Mouse (Mus musculus): ENCODE measurements around the gene Upk2.

The Upk2 gene

DNA sequence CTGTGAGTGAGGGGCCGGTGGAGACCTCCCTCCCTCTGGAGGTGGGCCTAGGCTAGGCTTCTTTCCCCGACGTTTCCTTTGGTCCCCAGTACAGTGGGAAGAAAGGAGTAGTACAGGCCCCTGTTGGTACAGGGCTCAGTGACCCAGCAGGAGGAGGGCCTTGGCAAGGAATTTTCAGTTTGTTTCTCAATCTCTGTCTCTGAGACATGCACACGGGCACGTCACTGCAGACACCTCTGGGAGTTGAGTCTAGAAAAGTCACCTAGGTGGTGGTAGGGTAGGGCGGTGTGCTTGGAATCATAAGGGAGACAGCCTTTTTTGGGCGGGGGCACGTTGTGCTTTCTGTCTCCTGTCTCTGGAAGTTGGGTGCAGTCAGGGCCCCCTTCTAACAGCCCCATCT lies 33.6 kb upstream of the Upk2 start:
- DNase-seq: peak; percentile 54 to 70

DNA sequence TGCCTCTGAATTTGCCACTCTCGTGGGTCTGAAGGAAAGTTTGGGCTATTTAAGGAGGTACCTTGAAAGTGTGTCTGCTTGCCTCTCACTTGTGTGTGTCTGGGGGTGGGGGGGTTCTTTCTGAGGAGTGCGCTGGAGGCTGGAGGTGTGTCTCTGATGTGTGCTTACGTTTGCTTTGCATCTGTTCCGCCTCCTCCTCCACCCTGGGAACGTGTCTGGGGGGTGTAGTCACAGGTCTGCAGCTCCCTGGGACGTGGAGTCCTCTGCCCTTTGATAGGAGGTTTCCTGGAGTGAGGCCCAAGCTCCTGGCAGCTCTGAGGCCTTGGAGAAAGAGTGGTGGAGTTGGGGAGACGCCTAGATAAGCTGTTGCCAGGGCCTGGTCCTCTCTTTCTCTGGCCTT lies 32.7 kb upstream of the Upk2 start:
- peak; percentile 95 to 98 for DNase-seq

DNA sequence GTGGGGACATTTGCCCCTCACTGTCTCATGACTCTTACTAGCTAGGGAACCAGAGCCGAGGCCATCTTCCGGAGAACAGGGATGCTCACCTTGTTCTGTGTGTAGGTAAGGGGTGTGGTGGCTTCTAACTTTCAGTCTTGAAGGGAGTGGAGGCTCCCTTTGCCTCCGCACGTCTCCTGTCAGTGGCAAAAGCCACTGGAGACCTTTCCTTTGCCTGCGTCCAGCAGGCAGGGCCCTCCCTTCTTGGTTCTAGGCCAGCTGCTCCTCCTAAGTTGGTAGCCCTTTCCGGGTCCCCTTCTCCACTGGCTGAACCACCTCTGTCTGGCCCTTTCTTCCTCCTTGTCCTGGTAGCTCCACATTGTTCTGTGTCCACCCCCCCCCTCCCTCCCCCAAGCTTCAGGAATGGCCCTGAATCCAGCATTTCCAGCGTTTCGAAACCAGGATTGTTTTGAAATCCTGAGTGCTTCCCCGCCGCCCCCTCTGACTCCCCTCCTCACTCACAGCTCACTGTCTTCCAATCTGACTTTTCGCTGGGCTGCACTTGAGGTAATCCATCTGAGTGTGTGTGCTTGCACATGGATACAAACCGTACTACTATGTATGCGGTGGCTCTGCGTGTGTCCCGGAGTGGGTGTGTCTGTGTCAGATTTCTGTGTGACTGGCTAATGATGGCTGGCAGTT lies 32.1 kb upstream of the Upk2 start:
- peak; percentile 84 to 92 for DNase-seq

DNA sequence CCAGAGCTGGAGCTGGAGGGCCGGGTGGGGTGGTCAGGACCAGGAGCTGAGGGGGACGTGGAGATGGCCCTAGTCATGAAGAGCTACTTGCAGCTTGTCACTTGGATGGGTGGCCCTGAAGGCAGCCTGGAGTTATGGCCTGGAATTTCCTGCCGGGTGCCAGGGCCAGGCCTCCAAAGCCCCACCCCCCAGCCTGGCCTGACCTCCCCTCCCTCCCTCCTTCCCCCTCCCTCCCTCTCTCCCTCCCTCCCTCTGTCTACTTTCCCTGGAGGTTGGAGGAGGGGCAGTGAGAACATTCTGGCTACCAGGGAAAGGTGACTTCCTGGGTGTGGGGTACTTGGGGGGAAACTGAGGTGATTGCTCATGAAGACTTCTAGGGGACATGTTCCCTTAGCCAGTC lies 31.6 kb upstream of the Upk2 start:
- peak; percentile 76 to 82 for DNase-seq

DNA sequence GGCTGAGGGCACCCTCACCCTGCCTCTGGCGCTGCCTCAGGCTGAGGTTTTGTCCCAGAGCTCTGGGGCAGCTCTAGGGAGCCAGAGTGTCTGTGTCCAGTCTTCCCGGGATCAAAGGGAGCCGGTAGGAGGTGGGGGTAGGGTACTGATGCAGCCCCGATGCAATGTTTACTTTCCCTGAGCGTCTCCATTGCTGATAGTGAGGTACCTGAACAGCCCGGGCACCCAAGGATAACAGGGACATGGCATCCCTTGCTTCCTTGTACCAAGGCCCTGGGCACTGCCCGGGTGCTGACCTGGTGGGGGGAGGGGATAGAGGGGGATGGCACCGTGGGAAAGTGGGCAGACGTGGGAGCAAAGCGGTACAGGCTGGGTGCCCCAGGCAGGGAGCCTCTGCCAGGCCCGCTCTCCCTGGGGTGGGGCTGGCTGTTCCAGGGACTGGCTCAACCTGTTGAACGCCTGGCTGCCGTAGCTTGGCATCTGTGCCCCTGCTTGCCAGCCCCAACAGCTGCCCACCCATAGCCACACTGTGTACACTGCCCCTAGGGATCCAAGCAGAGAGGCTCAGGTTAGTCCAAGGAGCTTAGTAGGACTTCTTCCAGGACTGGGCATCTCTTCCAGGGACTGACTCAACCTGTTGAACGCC lies 30.9 kb upstream of the Upk2 start:
- peak; percentile 77 to 80 for DNase-seq

DNA sequence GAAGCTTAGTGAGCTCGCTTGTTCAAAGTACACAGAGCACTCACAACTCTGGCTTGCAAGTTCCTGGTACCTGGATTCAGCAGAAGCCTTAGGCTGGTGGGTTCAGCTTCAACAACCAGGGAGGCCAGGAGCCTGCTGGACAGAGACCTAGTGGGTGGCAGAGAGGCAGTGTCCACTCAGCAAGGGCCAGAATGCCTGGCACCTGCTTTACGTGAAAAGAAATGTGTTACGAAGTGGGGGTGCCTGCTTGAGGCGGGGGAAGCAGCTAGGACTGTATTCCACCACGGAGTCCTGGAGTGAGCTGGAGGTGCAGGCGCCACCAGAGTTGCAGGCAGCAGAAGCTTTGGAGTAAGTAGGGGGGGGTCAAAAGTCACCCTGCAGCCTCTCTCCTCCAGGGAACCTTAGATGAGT lies 30.3 kb upstream of the Upk2 start:
- no peak for DNase-seq

DNA sequence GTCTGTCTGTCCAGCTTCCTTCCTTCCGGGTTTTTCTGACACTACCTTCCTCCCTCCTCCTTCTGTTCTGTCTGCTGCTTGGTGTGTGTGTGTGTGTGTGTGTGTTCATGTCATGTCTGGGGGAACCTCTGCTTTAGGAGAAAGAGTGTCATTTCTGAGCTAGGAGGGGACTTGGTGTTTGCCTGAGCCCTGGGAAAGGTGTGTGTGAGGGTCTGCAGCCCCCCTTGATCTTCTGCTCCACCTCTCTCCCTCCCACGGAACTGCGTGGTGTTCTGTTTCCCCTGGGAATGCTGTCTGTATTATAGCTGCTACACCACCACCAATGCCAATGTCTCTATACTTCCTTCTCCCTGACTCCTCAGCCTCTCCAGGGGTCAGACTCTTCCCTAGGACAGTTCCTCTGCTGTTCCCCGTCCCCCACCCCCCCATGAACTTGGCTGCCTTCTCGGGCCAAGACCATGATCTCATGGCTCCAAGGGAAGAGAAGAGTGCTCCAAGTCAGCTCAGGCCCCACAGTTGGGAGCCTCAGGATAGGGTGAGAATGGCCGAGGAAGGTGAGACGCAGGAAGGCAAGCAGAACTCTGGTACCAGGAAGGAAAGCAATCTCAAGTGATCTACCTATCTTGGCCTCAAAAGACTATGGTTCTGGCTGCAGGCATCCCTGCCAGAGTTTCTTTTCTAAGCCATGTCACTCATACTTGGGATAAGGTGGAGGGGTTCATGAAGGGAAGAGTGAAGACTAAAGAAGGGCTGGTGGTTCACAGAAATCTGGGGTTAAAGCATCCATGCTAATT lies 29.7 kb upstream of the Upk2 start:
- no peak for DNase-seq

DNA sequence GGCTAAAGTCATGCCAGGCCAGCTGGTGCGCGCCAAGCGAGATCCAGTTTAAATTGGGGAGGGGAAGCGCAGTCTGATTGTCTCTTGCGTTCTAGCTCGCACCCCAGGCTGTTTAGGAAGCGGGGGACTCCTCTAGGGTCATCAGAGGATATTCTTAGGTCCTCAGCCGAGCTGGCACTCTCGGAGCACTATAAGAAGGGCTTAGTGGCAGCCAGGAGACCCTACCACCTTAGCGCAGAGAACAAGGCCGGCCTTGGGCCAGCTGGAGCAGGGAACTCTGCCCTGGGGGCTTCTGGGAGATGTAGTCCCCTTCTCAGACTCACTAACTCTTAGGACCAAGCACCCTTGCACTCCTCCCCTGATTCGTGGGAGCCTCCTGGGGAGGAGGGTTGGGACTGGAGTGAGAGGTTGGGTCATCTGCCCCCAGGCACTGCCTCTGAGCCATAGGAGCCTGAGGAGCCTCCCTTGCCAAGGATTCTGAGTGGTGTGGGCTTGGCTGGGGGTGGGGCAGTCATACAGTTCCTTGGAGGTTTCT lies 28.8 kb upstream of the Upk2 start:
- DNase-seq: peak; percentile 86 to 91

DNA sequence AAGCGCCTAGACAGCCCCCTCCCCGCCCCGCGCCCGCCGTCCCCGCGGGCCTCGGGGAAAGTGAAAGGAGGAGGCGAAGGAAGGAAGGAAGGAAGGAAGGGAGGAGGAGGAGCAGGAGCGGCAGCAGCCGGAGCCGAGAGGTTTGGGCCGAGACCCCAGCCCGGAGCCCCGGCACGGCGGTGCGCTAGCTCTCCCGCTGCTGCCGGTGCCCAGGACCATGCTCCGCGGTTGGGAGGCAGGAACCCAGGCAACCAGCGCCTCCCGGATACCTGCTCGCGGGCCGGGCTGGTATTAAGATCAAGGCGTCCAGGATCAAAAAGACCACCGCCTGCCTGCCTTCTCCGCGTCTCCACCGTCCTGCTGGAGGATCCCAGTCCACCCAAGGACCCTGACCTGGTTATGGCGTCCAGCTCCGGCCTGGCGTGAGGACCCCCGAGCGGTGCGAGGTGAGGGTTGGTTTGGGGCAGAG lies 28.3 kb upstream of the Upk2 start:
- peak; percentile 45 to 52 for DNase-seq

DNA sequence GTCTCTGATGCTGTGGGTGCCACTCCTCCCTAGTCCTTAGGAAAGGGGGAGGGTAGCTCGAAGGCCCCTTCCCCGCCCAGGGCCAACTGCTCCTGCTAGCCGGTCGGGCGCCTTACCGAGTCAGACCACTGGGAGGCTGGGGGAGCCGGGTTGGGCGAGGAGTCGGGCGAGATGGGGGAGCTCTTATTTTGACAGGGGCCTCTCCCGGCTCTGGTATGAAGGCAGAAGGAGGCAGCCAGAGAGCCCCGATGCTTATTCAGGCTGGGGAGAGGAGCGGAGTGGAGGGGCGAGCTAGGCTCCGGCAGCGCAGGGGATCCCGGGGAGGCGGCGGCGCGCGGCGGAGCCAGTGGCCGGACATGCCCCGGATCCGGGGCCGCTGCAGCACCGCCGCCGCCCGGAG lies 27.8 kb upstream of the Upk2 start, which contains the start of gene Bcl9l:
TSS of gene Bcl9l (plus strand) at position 274 of the 400 bp plus-strand sequence.
- peak; percentile 94 to 97 for DNase-seq

DNA sequence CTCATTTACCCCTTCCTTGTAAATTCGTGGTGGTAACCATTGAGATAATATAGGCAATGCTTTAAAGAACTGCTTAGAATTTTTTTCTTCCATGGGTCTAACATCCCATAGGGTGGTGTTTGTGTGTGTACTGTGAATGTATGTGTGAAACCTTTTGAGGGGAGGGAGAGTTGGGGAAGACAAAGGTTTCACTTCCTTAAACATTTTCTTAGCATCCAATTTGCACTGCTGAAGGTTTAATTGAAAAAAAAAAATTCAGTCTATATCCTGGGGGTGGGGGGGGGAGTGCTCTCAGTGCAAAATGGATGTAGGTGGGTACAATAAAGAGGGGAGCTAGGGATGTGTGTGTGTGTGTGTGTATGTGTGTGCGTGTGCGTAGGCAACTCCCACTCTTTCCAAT lies 27.3 kb upstream of the Upk2 start:
- no peak for DNase-seq

DNA sequence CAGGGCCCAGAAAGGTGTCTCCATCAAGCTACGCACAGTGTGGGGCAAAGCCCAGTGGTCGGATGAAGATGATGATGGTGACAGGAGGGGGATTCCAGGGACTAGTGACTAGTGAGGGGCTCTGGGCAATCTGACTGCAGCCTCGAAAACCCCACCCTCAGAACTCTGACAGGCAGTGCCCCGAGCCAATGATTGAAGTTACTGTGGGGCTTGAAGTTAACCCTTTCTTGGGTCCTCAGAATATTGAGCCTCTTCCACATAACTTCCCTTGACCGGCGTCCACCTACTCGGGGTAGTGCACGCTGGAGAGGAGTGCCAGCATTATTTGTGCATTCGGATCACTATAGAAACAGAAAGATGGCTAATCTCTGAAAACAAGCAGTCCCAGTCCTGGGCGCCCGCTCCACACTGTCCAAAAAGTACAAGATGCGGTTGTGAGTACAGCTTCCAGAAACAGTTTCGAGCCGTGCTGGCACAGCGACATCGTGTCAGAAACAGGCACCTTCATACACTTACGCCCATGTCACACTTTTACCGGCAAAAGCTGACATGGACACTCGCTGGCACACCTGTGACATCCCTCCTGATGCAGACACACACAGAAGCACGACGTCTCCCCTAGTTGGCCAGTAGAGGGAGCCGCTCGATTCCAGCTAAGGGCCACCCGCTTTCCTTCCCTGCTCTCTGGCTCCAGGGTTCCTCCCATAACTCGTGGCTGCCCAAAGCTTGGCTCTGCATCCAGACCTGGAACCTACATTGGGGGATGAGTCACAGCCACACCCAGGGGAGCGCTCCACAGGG lies 25.1 kb upstream of the Upk2 start:
- DNase-seq: peak; percentile 90 to 93

DNA sequence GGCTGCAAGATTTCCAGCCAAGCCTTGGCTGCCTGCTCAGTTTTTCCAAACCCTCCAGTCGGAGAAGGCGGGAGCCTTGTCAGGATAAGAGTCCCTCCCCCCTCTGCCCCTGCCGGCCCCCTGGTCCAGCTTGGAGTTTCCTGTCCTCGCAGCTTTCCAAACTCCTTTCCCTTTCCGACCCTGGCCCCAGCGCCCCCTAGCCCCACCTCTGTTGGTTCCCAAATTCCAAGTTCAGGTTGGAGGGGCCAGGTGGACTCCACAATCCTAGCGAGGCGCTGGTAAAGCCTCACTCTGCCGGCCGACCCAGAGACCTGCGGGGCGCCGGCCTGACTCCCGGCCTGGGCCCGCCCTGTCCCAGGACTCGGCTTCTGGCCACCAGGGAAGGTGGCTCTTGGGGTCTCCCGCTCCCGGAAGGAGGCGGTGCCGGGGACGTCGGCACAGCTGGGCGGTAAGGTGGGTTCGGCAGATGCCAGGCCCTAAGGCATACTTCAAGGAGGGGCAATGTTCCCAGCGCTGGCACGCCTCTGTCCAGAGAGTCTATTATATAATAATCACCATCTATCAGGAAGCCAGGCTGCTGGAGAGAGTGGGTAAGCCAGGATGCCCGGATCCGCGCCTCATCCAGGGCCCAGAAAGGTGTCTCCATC lies 24.3 kb upstream of the Upk2 start:
- peak; percentile 86 to 89 for DNase-seq

DNA sequence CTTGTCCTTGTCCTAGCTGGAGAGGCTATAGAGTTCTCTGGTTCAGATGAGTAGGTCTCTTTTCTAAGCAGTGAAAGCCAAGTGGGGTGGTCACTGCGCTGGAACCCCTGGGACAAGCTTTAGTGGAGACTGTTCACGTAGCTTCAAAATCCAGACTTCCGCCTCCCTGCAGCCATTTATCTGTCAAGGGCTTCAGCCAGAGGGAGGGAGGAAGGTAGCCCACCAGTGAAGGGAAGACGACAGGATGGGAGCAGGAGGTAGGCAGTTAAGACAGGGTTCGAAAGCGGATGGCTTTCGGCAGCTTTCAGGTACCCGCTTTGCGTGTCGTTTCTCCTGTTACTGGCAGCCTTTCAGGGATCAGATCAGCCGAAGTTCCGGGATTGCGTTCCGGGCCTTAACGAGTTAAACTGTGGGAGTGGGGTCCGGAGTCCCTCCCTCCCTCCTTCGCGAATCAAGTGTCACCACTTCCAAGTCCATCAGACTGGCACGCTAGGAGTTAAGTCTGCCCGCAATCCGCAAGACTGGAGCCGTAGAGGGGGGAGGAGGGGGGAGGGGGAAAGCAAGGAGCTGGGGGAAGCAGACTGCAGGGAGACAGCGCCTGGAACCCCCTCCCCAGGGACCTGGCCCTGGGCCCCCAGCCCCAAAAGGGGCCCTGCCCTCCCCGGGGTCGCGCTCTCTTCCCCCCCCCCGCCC lies 23.6 kb upstream of the Upk2 start:
- DNase-seq: peak; percentile 79 to 84

DNA sequence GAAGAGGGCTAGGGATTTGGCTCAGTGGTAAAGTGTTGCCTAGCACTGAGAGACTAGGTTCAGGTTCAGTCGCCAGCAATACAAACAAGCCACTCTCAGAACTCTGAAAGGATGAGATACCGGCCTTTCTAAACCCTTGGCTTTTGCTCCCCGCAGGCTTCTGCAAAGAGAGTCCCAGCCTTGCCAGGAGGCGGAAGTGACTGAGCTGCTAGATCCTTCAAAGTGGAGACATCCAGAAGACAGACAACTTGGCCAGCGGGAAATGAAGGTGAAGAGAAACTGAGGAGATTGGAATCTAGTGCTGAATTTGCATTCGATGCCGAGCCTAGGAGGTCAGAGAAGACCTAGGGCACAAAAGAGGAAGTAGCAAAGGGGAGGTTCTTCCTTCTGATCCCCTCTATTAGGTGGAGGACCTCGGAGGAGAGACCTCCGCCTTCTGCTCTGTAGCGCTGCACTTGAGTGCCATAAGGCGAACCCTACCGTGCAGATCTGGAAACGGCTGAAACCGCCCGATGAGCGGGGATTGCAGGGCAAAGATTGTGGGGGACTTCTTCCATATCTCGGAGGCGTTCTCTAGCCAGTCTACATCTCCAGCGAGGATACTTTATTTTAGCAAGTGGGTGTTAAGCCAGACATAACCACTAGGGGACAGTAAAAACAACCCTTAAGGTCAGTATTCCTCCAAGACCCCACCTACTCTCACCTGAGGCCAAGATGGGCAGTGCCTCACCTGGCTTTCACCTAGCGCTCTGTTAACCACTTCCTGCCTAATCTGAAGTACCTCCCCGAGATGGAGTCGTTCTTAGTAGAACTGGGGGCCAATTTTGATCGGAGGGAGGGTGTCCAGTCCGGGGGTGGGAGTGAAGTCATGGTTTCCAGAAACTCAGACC lies 22.8 kb upstream of the Upk2 start:
- peak; percentile 81 to 89 for DNase-seq

DNA sequence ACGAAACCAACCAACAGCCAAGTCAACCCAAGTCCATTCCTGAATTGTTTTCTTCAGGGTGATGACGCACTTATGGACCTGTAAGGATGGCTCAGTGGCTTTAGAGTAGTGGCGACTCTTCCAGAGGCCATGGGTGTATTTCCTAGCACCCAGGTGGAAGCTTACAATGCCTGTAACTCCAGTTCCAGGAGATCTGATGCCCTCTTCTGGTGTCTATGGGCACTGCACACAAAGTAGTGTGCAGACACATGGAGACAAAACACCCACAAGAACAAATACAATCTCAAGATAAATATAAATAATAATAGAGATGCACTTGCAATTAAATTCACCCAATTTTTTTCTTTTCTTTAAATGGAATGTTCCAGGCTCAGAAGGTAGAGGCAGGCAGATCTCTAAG lies 21.2 kb upstream of the Upk2 start:
- DNase-seq: no peak

DNA sequence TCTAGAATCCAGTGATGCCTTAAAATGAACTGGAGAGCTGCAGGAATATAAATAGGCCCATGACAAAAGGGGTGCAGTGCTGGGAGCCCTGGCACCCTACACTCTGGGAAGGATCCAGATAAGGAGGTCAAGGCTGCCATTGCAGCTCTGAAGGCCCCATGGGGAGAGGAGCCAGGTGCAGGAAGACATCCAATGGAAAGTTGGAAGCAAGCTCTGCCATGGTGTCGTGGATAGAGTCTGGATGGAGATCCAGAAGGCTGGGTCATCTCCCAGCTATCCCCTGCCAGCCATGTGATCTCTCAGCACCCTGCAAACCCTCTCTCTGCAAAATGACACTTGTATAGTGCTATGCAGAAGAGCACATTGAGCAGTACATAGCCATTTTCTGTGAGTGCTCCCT lies 19.6 kb upstream of the Upk2 start:
- no peak for DNase-seq

DNA sequence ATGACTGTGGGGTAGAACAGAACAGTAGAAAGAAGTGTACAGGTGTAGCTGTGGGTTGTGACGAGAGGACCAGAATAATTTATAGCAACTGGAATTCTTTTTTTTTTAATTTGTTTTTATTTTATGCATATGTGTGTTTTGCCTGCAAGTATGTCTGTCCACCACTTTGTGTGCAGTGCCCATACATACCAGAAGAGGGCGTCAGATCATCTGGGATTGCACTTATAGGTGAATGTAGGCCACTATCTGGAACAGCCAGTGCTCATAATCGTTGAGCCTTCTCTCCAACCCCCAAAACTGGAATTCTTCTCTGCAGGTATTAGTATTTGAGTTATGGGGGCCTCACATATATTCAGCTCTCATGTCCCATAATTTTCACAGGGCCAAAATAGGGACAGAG lies 18.4 kb upstream of the Upk2 start:
- DNase-seq: no peak

DNA sequence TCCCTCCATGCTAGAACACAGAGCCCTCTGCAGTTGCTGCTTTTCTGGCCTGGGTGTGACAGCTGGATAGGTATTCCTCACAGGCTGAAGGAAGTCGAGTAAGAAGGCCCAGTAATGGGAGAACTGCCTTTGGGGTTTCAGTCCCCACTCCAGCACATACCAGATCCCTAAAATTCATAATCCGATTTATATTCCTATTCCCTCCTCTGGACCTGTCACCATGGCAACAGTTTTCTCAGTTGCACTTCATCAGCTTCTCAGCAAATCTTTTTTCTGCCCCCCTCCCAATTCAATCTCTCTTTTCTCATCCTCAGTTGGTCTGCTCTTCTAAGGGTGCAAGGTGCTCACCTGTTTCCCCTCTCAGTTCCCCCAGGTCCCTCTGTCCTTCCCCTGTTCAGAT lies 14.0 kb upstream of the Upk2 start:
- DNase-seq: no peak

DNA sequence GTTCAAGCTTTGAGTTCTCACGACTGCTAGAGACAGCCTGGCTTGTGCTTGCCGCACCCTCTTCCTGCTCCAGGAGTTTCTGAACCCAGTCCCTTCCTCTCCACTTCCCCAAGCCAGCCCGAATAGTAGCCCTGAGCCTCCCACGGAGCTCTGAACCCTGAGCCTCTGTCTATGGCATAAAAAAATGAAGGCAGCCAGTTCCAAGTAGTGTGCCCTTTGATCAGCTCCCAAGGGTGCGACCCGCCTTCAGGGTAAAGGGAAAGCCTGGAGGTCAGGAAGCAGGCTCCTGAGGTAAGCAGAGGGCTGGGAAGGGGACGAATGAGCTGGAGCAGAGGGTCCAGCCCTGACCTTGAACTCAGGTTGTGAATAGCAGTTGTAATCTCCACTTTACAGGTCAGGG lies 13.4 kb upstream of the Upk2 start:
- DNase-seq: no peak
